Mouse (Mus musculus) layer of hippocampus, postnatal 14 days (tissue): ENCODE measurements around the gene Olfr12. TPM values are rescaled to one million over a fixed set of nuclear protein-coding genes. Genes with fewer than 3 reads are reported as not detected.

Source experiments
- total RNA-seq, 2 experiments: library from RNA; stranded (reverse); gene quantifications; 2 replicates each; pipeline ENCODE4 v1.2.3; 2021

Gene Olfr12
- total RNA-seq, 2 experiments from 2014 or later: 0.07 TPM; not detected in 1

Other genes starting within 250 kb of the Olfr12 start
- 100 to 1,000 TPM; 261 to 268 TPM for gene Ndufa10, start 143.9 kb upstream of the Olfr12 start, total RNA-seq
- gene Olfr1416, start 132.7 kb upstream of the Olfr12 start, total RNA-seq: not detected
- not detected for gene Olfr1415, start 121.7 kb upstream of the Olfr12 start, total RNA-seq
- not detected for gene Olfr1414, start 99.1 kb upstream of the Olfr12 start, total RNA-seq
- gene Olfr1413, start 46.5 kb upstream of the Olfr12 start, total RNA-seq: not detected
- gene Olfr1412, start 32.0 kb upstream of the Olfr12 start, total RNA-seq: not detected
- gene Olfr1411, start 23.4 kb upstream of the Olfr12 start, total RNA-seq: not detected
- under 1 TPM in 1 of 2 experiments, not detected in 1; 0.14 TPM for gene Olfr1410, start 12.0 kb upstream of the Olfr12 start, total RNA-seq
- gene Cops9, start 24.2 kb downstream of the Olfr12 start, total RNA-seq: 100 to 1,000 TPM; 315 to 327 TPM
- gene Otos, start 31.1 kb downstream of the Olfr12 start, total RNA-seq: 1 to 10 TPM in 1 of 2 experiments, under 1 TPM in 1; 0.60 to 1.0 TPM
- gene Gpc1, start 213.9 kb downstream of the Olfr12 start, total RNA-seq: 100 to 1,000 TPM; 140 to 150 TPM